Mouse (Mus musculus) heart, postnatal 0 days (tissue): ENCODE measurements around the gene Mpp2. TPM values are rescaled to one million over a fixed set of nuclear protein-coding genes. Genes with fewer than 3 reads are reported as not detected.

Experiments used
- ATAC-seq: fragments of 200-750 bp; cut with Nextera tagmentation; 2 replicates; pipeline ENCODE4 v1.8.0; 2017; ENCODE audit warnings: low read depth, moderate number of reproducible peaks, moderate library complexity; ENCODE audit not compliant: insufficient read depth
- DNase-seq: peaks from one replicate; pipeline ENCODE4 v3.0.0-alpha.2; 2016; ENCODE audit warnings: low spot score
- H3K27ac ChIP-seq: fragments of 300-500 bp; sonication (generic); 2 replicates; pipeline ENCODE4 v1.5.1; 2014; ENCODE audit warnings: low read depth, mild to moderate bottlenecking
- H3K27me3 ChIP-seq: fragments of 300-500 bp; sonication (generic); 2 replicates; pipeline ENCODE4 v1.6.1; 2014; ENCODE audit warnings: low read length, mixed read lengths; ENCODE audit not compliant: control insufficient read depth, insufficient read depth
- H3K36me3 ChIP-seq: fragments of 300-500 bp; sonication (generic); replicated peaks from 2 replicates; pipeline ENCODE4 v1.6.1; 2014; ENCODE audit warnings: low read length, mixed read lengths; ENCODE audit not compliant: control insufficient read depth, insufficient read depth
- H3K4me1 ChIP-seq: fragments of 300-500 bp; sonication (generic); 2 replicates; pipeline ENCODE4 v1.6.1; 2014; ENCODE audit warnings: antibody characterized with exemption; ENCODE audit not compliant: control insufficient read depth, insufficient read depth
- H3K4me2 ChIP-seq: fragments of 300-500 bp; sonication (generic); 2 replicates; pipeline ENCODE4 v1.6.1; 2014; ENCODE audit warnings: low read depth, mild to moderate bottlenecking, low read length, moderate library complexity
- H3K4me3 ChIP-seq: fragments of 300-500 bp; sonication (generic); 2 replicates; pipeline ENCODE4 v1.5.1; 2014; ENCODE audit warnings: low read depth, low read length
- H3K9ac ChIP-seq: fragments of 300-500 bp; sonication (generic); replicated peaks from 2 replicates; pipeline ENCODE4 v1.6.1; 2014; ENCODE audit warnings: low read depth, low read length, mixed read lengths
- H3K9me3 ChIP-seq: fragments of 300-500 bp; sonication (generic); replicated peaks from 2 replicates; pipeline ENCODE4 v1.6.1; 2016; ENCODE audit warnings: low read length; ENCODE audit not compliant: control insufficient read depth
- CTCF ChIP-seq: IDR thresholded peaks from 2 replicates; pipeline ENCODE4 v1.5.1; 2016; ENCODE audit warnings: antibody characterized with exemption, control low read depth, low read depth
- EP300 ChIP-seq: IDR thresholded peaks from 2 replicates; pipeline ENCODE4 v1.6.1; 2016; ENCODE audit warnings: antibody characterized with exemption, low read depth
- WGBS: fragments of 180-500 bp; shearing (Covaris S2); extraction: QIAGEN DNeasy Blood & Tissue Kit; methylation state at CpG from one replicate; pipeline ENCODE4 v1.1.7; 2014; 5-methylcytosine and 5-hydroxymethylcytosine counted together
- polyA plus RNA-seq: library from polyadenylated mRNA; unstranded; fragments of >200 nt; fragmentation: Nextera tagmentation; extraction: Ambion mirVana; gene quantifications from 2 replicates; pipeline ENCODE4 v1.2.1, GENCODE M21; 2015
- total RNA-seq: library from RNA; depleted of rRNA; stranded (reverse); fragments of >200 nt; gene quantifications from 2 replicates; pipeline ENCODE4 v1.2.3, GENCODE M21; 2014; ENCODE audit warnings: low replicate concordance; rRNA removed

Gene Mpp2
- total and polyA plus RNA-seq, 2 experiments from 2014 or later = 2.1 to 12.1 TPM

- DNase-seq (no peak), ATAC-seq (no peak)
- TF ChIP-seq EP300 = no peak
- no peak for TF ChIP-seq CTCF
- H3K27ac ChIP-seq = no peak overlapping the region
- no peak overlapping the region for H3K4me2 ChIP-seq
- H3K9ac ChIP-seq = no peak overlapping the region
- H3K9me3 ChIP-seq = no peaks in the 10 kb centered on the region
- H3K27me3 ChIP-seq = no peaks in the 10 kb centered on the region
- H3K36me3 ChIP-seq = 0 out of 2 replicates have a peak, but pooled peaks cover 10% of the 10 kb centered on the region
- peaks cover 13% of the 10 kb centered on the region for H3K4me1 ChIP-seq
- no peak overlapping the region for H3K4me3 ChIP-seq
- WGBS = 84% methylated on average over 8 of the region's 8 CpGs
Observed at GRCm38 (mm10) chr11:102013201-102013600, 75.1 kb downstream of the Mpp2 start.

GRCm38 (mm10) chr11:102011510-102011909, 76.8 kb downstream of the Mpp2 start:
- H3K9me3 ChIP-seq = no peaks in the 10 kb centered on the region
- H3K27ac ChIP-seq = no peak overlapping the region

GRCm38 (mm10) chr11:102010140-102010539, 78.2 kb downstream of the Mpp2 start:
- H3K36me3 ChIP-seq = 0 out of 2 replicates have a peak, but pooled peaks cover 4% of the 10 kb centered on the region
- no peak overlapping the region for H3K4me3 ChIP-seq
- no peaks in the 10 kb centered on the region for H3K4me1 ChIP-seq
- no peak for ATAC-seq
- 75% methylated on average over 13 of the region's 13 CpGs for WGBS
- no peak overlapping the region for H3K27ac ChIP-seq
- H3K4me2 ChIP-seq = no peak overlapping the region
- no peak overlapping the region for H3K9ac ChIP-seq
- H3K9me3 ChIP-seq = no peaks in the 10 kb centered on the region
- DNase-seq = no peak
- TF ChIP-seq CTCF = no peak
- no peak for TF ChIP-seq EP300
- no peaks in the 10 kb centered on the region for H3K27me3 ChIP-seq

More at GRCm38 (mm10) chr11:102011510-102011909, 76.8 kb downstream of the Mpp2 start:
- 72% methylated on average over 8 of the region's 8 CpGs for WGBS
- H3K27me3 ChIP-seq = no peaks in the 10 kb centered on the region
- TF ChIP-seq CTCF (no peak), EP300 (no peak)
- DNase-seq (no peak), ATAC-seq (no peak)
- H3K4me3 ChIP-seq = no peak overlapping the region
- H3K4me1 ChIP-seq = peaks cover 10% of the 10 kb centered on the region
- no peak overlapping the region for H3K4me2 ChIP-seq
- H3K36me3 ChIP-seq = 0 out of 2 replicates have a peak, but pooled peaks cover 10% of the 10 kb centered on the region
- H3K9ac ChIP-seq = no peak overlapping the region

- Histone ChIP-seq H3K4me3 (no peak overlapping the region), H3K36me3 (0 out of 2 replicates have a peak, but pooled peaks cover 4% of the 10 kb centered on the region), H3K9ac (no peak overlapping the region), H3K27ac (peak overlapping the region; percentile 32; the same call in 1 of the 2 replicates), H3K9me3 (no peaks in the 10 kb centered on the region), H3K4me1 (no peaks in the 10 kb centered on the region), H3K4me2 (no peak overlapping the region), H3K27me3 (no peaks in the 10 kb centered on the region)
- DNase-seq (peak; percentile 49), ATAC-seq (peak; percentile 68)
- WGBS = 60% methylated on average over 15 of the region's 15 CpGs
- no peak for TF ChIP-seq CTCF
- TF ChIP-seq EP300 = peak; percentile 95
Observed at GRCm38 (mm10) chr11:102008954-102009637, 79.2 kb downstream of the Mpp2 start.

- TF ChIP-seq CTCF (no peak), EP300 (no peak)
- H3K27me3 ChIP-seq = no peaks in the 10 kb centered on the region
- 0 out of 2 replicates have a peak overlapping the region, but pooled peaks have one; percentile 32 for H3K27ac ChIP-seq
- no peak for DNase-seq
- no peak overlapping the region for H3K4me3 ChIP-seq
- H3K36me3 ChIP-seq = 0 out of 2 replicates have a peak, but pooled peaks cover 4% of the 10 kb centered on the region
- no peak overlapping the region for H3K9ac ChIP-seq
- H3K4me1 ChIP-seq = no peaks in the 10 kb centered on the region
- H3K4me2 ChIP-seq = no peak overlapping the region
- 74% methylated on average over 8 of the region's 8 CpGs for WGBS
- ATAC-seq = no peak
- H3K9me3 ChIP-seq = no peaks in the 10 kb centered on the region
Observed at GRCm38 (mm10) chr11:102008372-102008771, 79.9 kb downstream of the Mpp2 start.

Other genes starting within 250 kb of the Mpp2 start
- gene Meox1, start 194.1 kb downstream of the Mpp2 start, total RNA-seq = 12.5 and 15.0 TPM in 2 replicates
- 10.9 and 12.3 TPM in 2 replicates for gene Meox1, start 194.1 kb downstream of the Mpp2 start, polyA plus RNA-seq
- gene Sost, start 121.5 kb downstream of the Mpp2 start, total RNA-seq = 6.5 and 21.2 TPM in 2 replicates
- gene Sost, start 121.5 kb downstream of the Mpp2 start, polyA plus RNA-seq = 2.7 and 2.8 TPM in 2 replicates
- gene Cfap97d1, start 104.2 kb downstream of the Mpp2 start, total RNA-seq = not detected in 2 replicates
- gene Cfap97d1, start 104.2 kb downstream of the Mpp2 start, polyA plus RNA-seq = not detected in 2 replicates
- gene Dusp3, start 101.5 kb downstream of the Mpp2 start, total RNA-seq = 106 and 118 TPM in 2 replicates
- 67.9 and 75.7 TPM in 2 replicates for gene Dusp3, start 101.5 kb downstream of the Mpp2 start, polyA plus RNA-seq
- 4.9 and 8.0 TPM in 2 replicates for gene Mpp3, start 60.1 kb downstream of the Mpp2 start, total RNA-seq
- 1.7 and 2.2 TPM in 2 replicates for gene Mpp3, start 60.1 kb downstream of the Mpp2 start, polyA plus RNA-seq
- 23.0 and 79.5 TPM in 2 replicates for gene Cd300lg, start 47.0 kb downstream of the Mpp2 start, total RNA-seq
- 22.9 and 24.0 TPM in 2 replicates for gene Cd300lg, start 47.0 kb downstream of the Mpp2 start, polyA plus RNA-seq
- gene Ppy, start 12.8 kb upstream of the Mpp2 start, total RNA-seq = not detected in 2 replicates
- not detected in 2 replicates for gene Ppy, start 12.8 kb upstream of the Mpp2 start, polyA plus RNA-seq
- not detected in 2 replicates for gene Pyy, start 19.3 kb upstream of the Mpp2 start, total RNA-seq
- not detected in 2 replicates for gene Pyy, start 19.3 kb upstream of the Mpp2 start, polyA plus RNA-seq
- not detected in 2 replicates for gene Nags, start 57.0 kb upstream of the Mpp2 start, total RNA-seq
- gene Nags, start 57.0 kb upstream of the Mpp2 start, polyA plus RNA-seq = not detected in 2 replicates
- 28.7 and 45.8 TPM in 2 replicates for gene Tmem101, start 67.9 kb upstream of the Mpp2 start, total RNA-seq
- gene Tmem101, start 67.9 kb upstream of the Mpp2 start, polyA plus RNA-seq = 21.9 and 23.4 TPM in 2 replicates
- 36.0 and 41.4 TPM in 2 replicates for gene Lsm12, start 96.8 kb upstream of the Mpp2 start, total RNA-seq
- gene Lsm12, start 96.8 kb upstream of the Mpp2 start, polyA plus RNA-seq = 90.1 and 92.7 TPM in 2 replicates
- gene G6pc3, start 101.1 kb upstream of the Mpp2 start, total RNA-seq = 47.9 and 55.5 TPM in 2 replicates
- 18.7 and 20.0 TPM in 2 replicates for gene G6pc3, start 101.1 kb upstream of the Mpp2 start, polyA plus RNA-seq
- gene Hdac5, start 141.7 kb upstream of the Mpp2 start, total RNA-seq = 194 and 287 TPM in 2 replicates
- gene Hdac5, start 141.7 kb upstream of the Mpp2 start, polyA plus RNA-seq = 51.4 and 67.2 TPM in 2 replicates
- 3.9 and 5.6 TPM in 2 replicates for gene BC030867, start 160.4 kb upstream of the Mpp2 start, total RNA-seq
- 2.2 and 2.9 TPM in 2 replicates for gene BC030867, start 160.4 kb upstream of the Mpp2 start, polyA plus RNA-seq
- 0.99 and 1.2 TPM in 2 replicates for gene Asb16, start 180.2 kb upstream of the Mpp2 start, total RNA-seq
- 0.07 TPM in 2 replicates for gene Asb16, start 180.2 kb upstream of the Mpp2 start, polyA plus RNA-seq
- gene Tmub2, start 196.4 kb upstream of the Mpp2 start, total RNA-seq = 57.4 and 61.7 TPM in 2 replicates
- 29.8 and 30.1 TPM in 2 replicates for gene Tmub2, start 196.4 kb upstream of the Mpp2 start, polyA plus RNA-seq
- gene Atxn7l3, start 208.1 kb upstream of the Mpp2 start, total RNA-seq = 32.5 and 36.2 TPM in 2 replicates
- gene Atxn7l3, start 208.1 kb upstream of the Mpp2 start, polyA plus RNA-seq = 5.2 and 5.4 TPM in 2 replicates
- 30.8 and 34.5 TPM in 2 replicates for gene Ubtf, start 231.2 kb upstream of the Mpp2 start, total RNA-seq
- gene Ubtf, start 231.2 kb upstream of the Mpp2 start, polyA plus RNA-seq = 36.5 and 42.5 TPM in 2 replicates